Mouse (Mus musculus) liver, embryonic 14.5 days (tissue): Measurements from ENCODE around the gene Cnot10. TPM values are rescaled to one million over a fixed set of nuclear protein-coding genes. Genes with fewer than 3 reads are reported as not detected.

ENCODE experiments used
- ATAC-seq: fragments of 200-750 bp; cut with Nextera tagmentation; 2 replicates; pipeline ENCODE4 v1.8.0; 2017; ENCODE audit warnings: moderate number of reproducible peaks, mild to moderate bottlenecking, moderate library complexity; ENCODE audit not compliant: insufficient read depth
- DNase-seq, 3 experiments: peaks; one replicate each; pipeline ENCODE4 v3.0.0-alpha.2; 2012 to 2013; ENCODE audit warnings: low read depth in 3 of 3, low spot score in 3 of 3
- H3K27ac ChIP-seq: fragments of 300-500 bp; sonication (generic); 2 replicates; pipeline ENCODE4 v1.5.1; 2014; ENCODE audit warnings: moderate library complexity, mild to moderate bottlenecking, control low read depth, inconsistent platforms
- H3K27me3 ChIP-seq: fragments of 300-500 bp; sonication (generic); 2 replicates; pipeline ENCODE4 v1.6.1; 2014; ENCODE audit warnings: mild to moderate bottlenecking, low read length, moderate library complexity; ENCODE audit not compliant: control insufficient read depth, insufficient read depth
- H3K36me3 ChIP-seq: fragments of 300-500 bp; sonication (generic); replicated peaks from 2 replicates; pipeline ENCODE4 v1.6.1; 2014; ENCODE audit warnings: low read depth; ENCODE audit not compliant: control insufficient read depth, insufficient read depth
- H3K4me1 ChIP-seq, 2 experiments: fragments of 200-500 bp in 1 of 2; fragments of 300-500 bp in 1 of 2; sonication (generic) in 1 of 2; replicated peaks; 2 replicates each; pipeline ENCODE4 v1.6.1; 2012 to 2014; ENCODE audit warnings: antibody characterized with exemption in 1 of 2, inconsistent platforms in 1 of 2, low read length in 1 of 2; ENCODE audit not compliant: control insufficient read depth in 2 of 2, insufficient read depth in 2 of 2
- H3K4me2 ChIP-seq: fragments of 300-500 bp; sonication (generic); 2 replicates; pipeline ENCODE4 v1.6.1; 2014; ENCODE audit warnings: low read depth, mild to moderate bottlenecking, control low read depth, moderate library complexity
- H3K4me3 ChIP-seq, 2 experiments: fragments of 200-500 bp in 1 of 2; fragments of 300-500 bp in 1 of 2; sonication (generic) in 1 of 2; 2 replicates each; pipeline ENCODE4 v1.5.1; 2012 to 2014; ENCODE audit warnings: low read depth in 2 of 2, low read length in 2 of 2, mild to moderate bottlenecking in 2 of 2, control low read depth in 1 of 2, inconsistent platforms in 1 of 2, moderate library complexity in 1 of 2; ENCODE audit not compliant: insufficient read depth in 1 of 2
- H3K9ac ChIP-seq: fragments of 300-500 bp; sonication (generic); replicated peaks from 2 replicates; pipeline ENCODE4 v1.6.1; 2014; ENCODE audit warnings: mild to moderate bottlenecking, control low read depth, moderate library complexity
- H3K9me3 ChIP-seq: fragments of 300-500 bp; sonication (generic); 2 replicates; pipeline ENCODE4 v1.6.1; 2016; ENCODE audit warnings: low read length, mixed read lengths; ENCODE audit not compliant: control insufficient read depth
- CTCF ChIP-seq: IDR thresholded peaks from 2 replicates; pipeline ENCODE4 v1.5.1; 2016; ENCODE audit warnings: antibody characterized with exemption, low read depth, control low read depth
- EP300 ChIP-seq: IDR thresholded peaks from 2 replicates; pipeline ENCODE4 v1.6.1; 2016; ENCODE audit warnings: antibody characterized with exemption, low read depth
- WGBS: fragments of 180-500 bp; shearing (Covaris S2); extraction: QIAGEN DNeasy Blood & Tissue Kit; methylation state at CpG from one replicate; pipeline ENCODE4 v1.1.7; 2014; ENCODE audit not compliant: insufficient replicate concordance; 5-methylcytosine and 5-hydroxymethylcytosine counted together
- polyA plus RNA-seq, 2 experiments: library from polyadenylated mRNA; depleted of rRNA in 1 of 2; stranded (reverse) in 1 of 2; unstranded in 1 of 2; fragments of >200 nt; fragmentation: Nextera tagmentation in 1 of 2; extraction: Ambion mirVana in 1 of 2; gene quantifications; 2 replicates each; pipeline versions ENCODE4 v1.2.1 to v1.2.3; 2012 to 2014

The Cnot10 gene
- polyA plus RNA-seq, 2 experiments = 20.7 to 23.1 TPM

DNA sequence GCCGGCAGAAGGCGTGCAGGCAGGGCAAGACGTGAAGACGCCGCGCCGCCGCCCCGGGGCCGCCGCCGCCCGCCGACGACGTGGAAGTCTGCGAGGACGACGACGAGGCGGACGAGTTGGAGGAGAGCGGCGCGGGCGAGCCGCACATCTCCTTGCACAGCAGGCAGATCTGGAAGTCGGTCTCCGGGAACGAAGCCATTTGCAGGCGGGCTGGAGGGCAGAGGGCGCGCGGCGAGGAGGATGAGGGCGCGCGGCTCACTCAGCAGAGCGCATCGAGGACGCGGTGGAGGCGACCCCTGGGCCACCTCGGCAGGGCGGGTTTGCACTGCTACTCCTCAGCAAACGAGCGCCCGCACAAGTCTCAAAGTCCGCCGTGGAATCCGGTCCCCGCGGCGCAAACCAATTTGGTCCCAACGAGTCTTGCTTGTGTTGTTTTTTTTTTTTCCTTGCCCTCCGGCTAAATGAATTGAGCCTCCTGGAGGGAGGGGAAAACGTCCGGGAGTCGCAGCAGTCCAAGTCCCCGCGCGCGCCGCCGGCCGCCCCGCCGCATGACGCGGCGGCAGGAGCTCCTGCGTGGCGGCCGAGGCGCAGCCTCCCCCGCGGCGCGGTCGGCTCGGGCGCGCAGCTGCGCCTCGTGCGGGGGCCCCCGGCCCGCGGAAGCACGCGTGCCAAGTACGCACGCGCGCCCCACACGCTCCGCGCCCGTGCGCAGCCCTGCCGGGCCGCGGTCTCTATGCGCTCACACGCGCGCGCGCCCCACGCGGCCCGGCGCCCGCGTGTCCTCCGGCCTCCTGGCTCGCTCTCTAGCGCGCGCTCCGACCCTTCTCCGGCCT is 76.8 kb downstream of the Cnot10 start:
- H3K4me1 ChIP-seq = no peaks in the 10 kb centered on the region; a peak in 1 of 4 replicates
- ATAC-seq (no peak), DNase-seq (no peak)
- H3K4me2 ChIP-seq = peak overlapping the region; percentile 51
- peaks cover 69% of the 10 kb centered on the region for H3K27me3 ChIP-seq
- H3K9me3 ChIP-seq = no peaks in the 10 kb centered on the region
- H3K27ac ChIP-seq = no peak overlapping the region
- under 1% methylated on average over 105 of the region's 122 CpGs for WGBS
- H3K36me3 ChIP-seq = no peaks in the 10 kb centered on the region
- peak overlapping the region; percentile 55 to 58 for H3K4me3 ChIP-seq
- TF ChIP-seq EP300 = no peak
- no peak for TF ChIP-seq CTCF
- peak overlapping the region; percentile 21 for H3K9ac ChIP-seq

DNA sequence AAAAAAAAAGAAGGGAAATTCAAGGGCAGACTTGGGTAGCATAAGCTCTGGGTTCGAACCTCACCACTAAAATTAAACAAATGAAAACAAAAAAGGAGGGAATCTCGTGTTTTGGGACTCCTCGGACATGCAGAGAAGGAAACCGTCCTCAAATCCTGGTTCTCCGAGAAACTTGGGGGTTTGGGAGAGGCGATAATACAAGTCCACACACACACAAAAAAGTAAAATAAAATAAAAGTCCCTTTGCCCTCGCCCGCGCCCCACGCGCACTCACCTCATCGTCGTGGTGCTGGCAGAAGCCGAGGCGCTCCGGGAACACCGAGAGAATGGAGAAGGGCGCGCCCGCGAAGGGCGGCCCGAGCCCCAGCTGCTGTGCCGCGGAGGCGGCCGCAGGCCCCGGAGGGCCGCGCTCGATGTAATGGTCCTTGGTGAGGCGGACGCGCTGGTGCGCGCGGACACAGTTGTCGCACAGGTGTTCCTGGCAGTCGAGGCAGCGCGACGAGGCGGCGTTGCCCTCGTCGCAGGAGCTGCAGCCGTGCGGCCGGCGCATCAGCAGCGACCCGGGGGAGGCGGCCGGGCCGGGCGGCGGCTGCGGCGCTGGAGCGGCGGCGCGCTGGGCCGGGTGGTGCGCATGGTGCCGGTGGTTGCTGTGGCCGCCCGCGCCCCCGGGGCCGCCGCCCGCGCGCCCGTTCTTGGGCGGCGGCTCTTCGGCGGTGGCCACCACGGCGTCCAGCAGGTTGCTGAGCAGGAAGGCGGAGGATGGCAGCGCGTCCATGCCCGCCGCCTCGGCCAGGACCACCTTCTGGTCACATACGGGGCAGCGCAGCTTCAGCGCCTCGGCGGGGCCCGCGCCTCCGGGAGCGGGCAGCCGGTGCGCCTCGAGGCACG is 77.7 kb downstream of the Cnot10 start:
- no peaks in the 10 kb centered on the region for H3K36me3 ChIP-seq
- no peak overlapping the region; the same call in 1 of the 2 replicates for H3K9ac ChIP-seq
- ATAC-seq (no peak), DNase-seq (no peak)
- H3K4me1 ChIP-seq = no peaks in the 10 kb centered on the region; a peak in 1 of 4 replicates
- TF ChIP-seq EP300 (no peak), CTCF (no peak)
- H3K27ac ChIP-seq = no peak overlapping the region
- H3K4me3 ChIP-seq = peak overlapping the region; percentile 55 to 58
- H3K4me2 ChIP-seq = peak overlapping the region; percentile 51
- WGBS = under 1% methylated on average over 98 of the region's 101 CpGs
- peaks cover 69% of the 10 kb centered on the region for H3K27me3 ChIP-seq
- H3K9me3 ChIP-seq = no peaks in the 10 kb centered on the region

- H3K36me3 ChIP-seq = no peaks in the 10 kb centered on the region
- TF ChIP-seq EP300 = no peak
- TF ChIP-seq CTCF = no peak
- H3K4me2 ChIP-seq = peak overlapping the region; percentile 45
- 1% methylated on average over 12 of the region's 12 CpGs for WGBS
- DNase-seq (no peak), ATAC-seq (no peak)
- H3K9ac ChIP-seq = no peak overlapping the region
- H3K9me3 ChIP-seq = no peaks in the 10 kb centered on the region
- no peaks in the 10 kb centered on the region; a peak in 1 of 4 replicates for H3K4me1 ChIP-seq
- H3K27me3 ChIP-seq = peaks cover 73% of the 10 kb centered on the region
- peak overlapping the region; percentile 55 to 58; a peak in 3 of 4 replicates for H3K4me3 ChIP-seq
- no peak overlapping the region for H3K27ac ChIP-seq
Observed at GRCm38 (mm10) chr9:114561671-114561971, 78.4 kb downstream of the Cnot10 start.

- DNase-seq (no peak), ATAC-seq (no peak)
- no peak for TF ChIP-seq CTCF
- no peak for TF ChIP-seq EP300
- Histone ChIP-seq H3K4me2 (peak overlapping the region; percentile 45), H3K4me3 (peak overlapping the region; percentile 55 to 58), H3K4me1 (no peaks in the 10 kb centered on the region; a peak in 1 of 4 replicates), H3K27me3 (peaks cover 73% of the 10 kb centered on the region), H3K9me3 (no peaks in the 10 kb centered on the region), H3K27ac (no peak overlapping the region), H3K9ac (no peak overlapping the region), H3K36me3 (no peaks in the 10 kb centered on the region)
- 3% methylated on average over 36 of the region's 36 CpGs for WGBS
Observed at GRCm38 (mm10) chr9:114560771-114561670, 79.0 kb downstream of the Cnot10 start.
